13 mouse cellular contexts compared by ENCODE assay signal in genomic region chr3:144119076-144119475, GRCm38 (mm10).
"Had no signal": no experiment of that assay in that cellular context is flagged by ENCODE, and none has a peak within 500 bp of the region (broad histone marks: within the 10 kb centered on the region; RNA-seq: fewer than 3 reads in every experiment).

No protein-coding gene starts in this region.

- DNase-seq: lung, adult 18-20 months; lung, embryonic 14.5 days; lung, postnatal 10 days; lung, postnatal 4 days; midbrain, embryonic 14.5 days; retina, postnatal 1 day; right cerebral cortex, adult 18-20 months; right cerebral cortex, postnatal 25 days; right cerebral cortex, postnatal 4 days; spleen, adult 18-20 months; thymus, adult 18-20 months; thymus, postnatal 14 days; thymus, postnatal 36 days had no signal
